Mouse (Mus musculus) hindbrain, embryonic 11.5 days (tissue): ENCODE measurements at regions not wholly inside any gene's neighbourhood (a gene's known extent, or its start where the extent isn't known, plus 50 kb on each side); places are given as distances from the start of the nearest gene placed in this dataset.

Source experiments
- ATAC-seq: fragments of 200-750 bp; cut with Nextera tagmentation; 2 replicates; pipeline ENCODE4 v1.8.0; 2017; ENCODE audit warnings: mild to moderate bottlenecking, moderate TSS enrichment, moderate library complexity; ENCODE audit not compliant: low FRiP score
- DNase-seq: peaks from one replicate; pipeline ENCODE4 v3.0.0-alpha.2; 2015; ENCODE audit warnings: low spot score
- H3K27ac ChIP-seq: fragments of 300-500 bp; sonication (generic); 2 replicates; pipeline ENCODE4 v1.5.1; 2014; ENCODE audit warnings: mild to moderate bottlenecking, low read depth, low read length
- H3K27me3 ChIP-seq: fragments of 300-500 bp; sonication (generic); 2 replicates; pipeline ENCODE4 v1.6.1; 2014; ENCODE audit warnings: mild to moderate bottlenecking, low read length, moderate library complexity, mixed read lengths; ENCODE audit not compliant: control insufficient read depth, insufficient read depth
- H3K36me3 ChIP-seq: fragments of 300-500 bp; sonication (generic); 2 replicates; pipeline ENCODE4 v1.6.1; 2014; ENCODE audit warnings: mild to moderate bottlenecking, low read length, moderate library complexity, mixed read lengths; ENCODE audit not compliant: control insufficient read depth, insufficient read depth
- H3K4me1 ChIP-seq: fragments of 300-500 bp; sonication (generic); replicated peaks from 2 replicates; pipeline ENCODE4 v1.6.1; 2014; ENCODE audit warnings: low read length, mixed read lengths; ENCODE audit not compliant: control insufficient read depth, insufficient read depth
- H3K4me2 ChIP-seq: fragments of 300-500 bp; sonication (generic); replicated peaks from 2 replicates; pipeline ENCODE4 v1.6.1; 2014; ENCODE audit warnings: mild to moderate bottlenecking, low read depth, low read length
- H3K4me3 ChIP-seq: fragments of 300-500 bp; sonication (generic); 2 replicates; pipeline ENCODE4 v1.5.1; 2014; ENCODE audit warnings: low read depth, low read length
- H3K9ac ChIP-seq: fragments of 300-500 bp; sonication (generic); 2 replicates; pipeline ENCODE4 v1.6.1; 2014; ENCODE audit warnings: low read depth, low read length
- H3K9me3 ChIP-seq: fragments of 300-500 bp; sonication (generic); 2 replicates; pipeline ENCODE4 v1.6.1; 2016; ENCODE audit warnings: low read length; ENCODE audit not compliant: control insufficient read depth
- WGBS: fragments of 180-500 bp; shearing (Covaris S2); extraction: QIAGEN DNeasy Blood & Tissue Kit; methylation state at CpG from one replicate; pipeline ENCODE4 v1.1.7; 2014; 5-methylcytosine and 5-hydroxymethylcytosine counted together

- WGBS = 84% methylated on average over 1 of the region's 1 CpGs
- no peak overlapping the region for H3K4me2 ChIP-seq
- ATAC-seq = no peak
- no peaks in the 10 kb centered on the region for H3K36me3 ChIP-seq
- no peak overlapping the region for H3K9ac ChIP-seq
- no peaks in the 10 kb centered on the region for H3K27me3 ChIP-seq
- H3K9me3 ChIP-seq = no peaks in the 10 kb centered on the region
- no peak overlapping the region for H3K4me3 ChIP-seq
- H3K27ac ChIP-seq = no peak overlapping the region
- H3K4me1 ChIP-seq = no peaks in the 10 kb centered on the region
- DNase-seq = no peak
Measured at GRCm38 (mm10) chr3:56863591-56863990, 438.2 kb downstream of the Tm4sf1 start.

GRCm38 (mm10) chr3:56859841-56860240 lies 441.9 kb downstream of the Tm4sf1 start:
- Histone ChIP-seq H3K9ac (no peak overlapping the region), H3K27ac (no peak overlapping the region), H3K27me3 (no peaks in the 10 kb centered on the region), H3K36me3 (no peaks in the 10 kb centered on the region), H3K4me1 (no peaks in the 10 kb centered on the region), H3K4me2 (no peak overlapping the region), H3K4me3 (no peak overlapping the region), H3K9me3 (no peaks in the 10 kb centered on the region)
- 87% methylated on average over 9 of the region's 9 CpGs for WGBS
- no peak for DNase-seq
- no peak; the same call in 1 of the 2 replicates for ATAC-seq

GRCm38 (mm10) chr3:56845462-56845770 lies 456.4 kb downstream of the Tm4sf1 start:
- ATAC-seq (0 out of 2 replicates have a peak, but pooled peaks have one; percentile 33), DNase-seq (no peak)
- WGBS = 86% methylated on average over 1 of the region's 1 CpGs

GRCm38 (mm10) chr3:56844681-56845461 lies 456.9 kb downstream of the Tm4sf1 start:
- Histone ChIP-seq H3K4me3 (no peak overlapping the region), H3K4me1 (no peaks in the 10 kb centered on the region), H3K36me3 (no peaks in the 10 kb centered on the region), H3K27ac (0 out of 2 replicates have a peak overlapping the region, but pooled peaks have one; percentile 30), H3K27me3 (no peaks in the 10 kb centered on the region), H3K9ac (no peak overlapping the region), H3K9me3 (no peaks in the 10 kb centered on the region), H3K4me2 (no peak overlapping the region)
- peak; percentile 34 for DNase-seq
- WGBS = 53% methylated on average over 6 of the region's 6 CpGs
- peak; percentile 94 for ATAC-seq

More at GRCm38 (mm10) chr3:56845462-56845770, 456.4 kb downstream of the Tm4sf1 start:
- Histone ChIP-seq H3K4me1 (no peaks in the 10 kb centered on the region), H3K4me2 (no peak overlapping the region), H3K27me3 (no peaks in the 10 kb centered on the region), H3K4me3 (no peak overlapping the region), H3K36me3 (no peaks in the 10 kb centered on the region), H3K9ac (no peak overlapping the region), H3K27ac (no peak overlapping the region), H3K9me3 (no peaks in the 10 kb centered on the region)

- Histone ChIP-seq H3K9me3 (no peaks in the 10 kb centered on the region), H3K27ac (no peak overlapping the region), H3K4me1 (no peaks in the 10 kb centered on the region), H3K4me3 (no peak overlapping the region), H3K9ac (no peak overlapping the region), H3K36me3 (no peaks in the 10 kb centered on the region), H3K4me2 (no peak overlapping the region), H3K27me3 (no peaks in the 10 kb centered on the region)
- WGBS = 85% methylated on average over 3 of the region's 3 CpGs
- DNase-seq (no peak), ATAC-seq (no peak)
Measured at GRCm38 (mm10) chr3:56837176-56837575, 464.6 kb downstream of the Tm4sf1 start.

GRCm38 (mm10) chr3:56830315-56831097 lies 471.3 kb downstream of the Tm4sf1 start:
- H3K9me3 ChIP-seq = no peaks in the 10 kb centered on the region
- H3K4me1 ChIP-seq = no peaks in the 10 kb centered on the region
- WGBS = 73% methylated on average over 4 of the region's 4 CpGs
- H3K27ac ChIP-seq = no peak overlapping the region
- H3K4me2 ChIP-seq = no peak overlapping the region
- DNase-seq (no peak), ATAC-seq (no peak)
- no peak overlapping the region for H3K9ac ChIP-seq
- no peak overlapping the region for H3K4me3 ChIP-seq
- H3K36me3 ChIP-seq = no peaks in the 10 kb centered on the region
- H3K27me3 ChIP-seq = no peaks in the 10 kb centered on the region

- H3K4me1 ChIP-seq = no peaks in the 10 kb centered on the region
- ATAC-seq (no peak), DNase-seq (no peak)
- H3K9me3 ChIP-seq = no peaks in the 10 kb centered on the region
- WGBS = 92% methylated on average over 4 of the region's 4 CpGs
- H3K27ac ChIP-seq = no peak overlapping the region
- H3K27me3 ChIP-seq = no peaks in the 10 kb centered on the region
- no peak overlapping the region for H3K4me3 ChIP-seq
- no peaks in the 10 kb centered on the region for H3K36me3 ChIP-seq
- H3K4me2 ChIP-seq = no peak overlapping the region
- H3K9ac ChIP-seq = no peak overlapping the region
Measured at GRCm38 (mm10) chr3:56824157-56824556, 477.6 kb downstream of the Tm4sf1 start.

GRCm38 (mm10) chr3:56810548-56811071 lies 491.2 kb downstream of the Tm4sf1 start:
- no peak overlapping the region for H3K4me3 ChIP-seq
- 95% methylated on average over 1 of the region's 1 CpGs for WGBS
- no peak overlapping the region for H3K27ac ChIP-seq
- H3K9me3 ChIP-seq = no peaks in the 10 kb centered on the region
- no peaks in the 10 kb centered on the region for H3K4me1 ChIP-seq
- ATAC-seq (no peak), DNase-seq (no peak)
- no peaks in the 10 kb centered on the region for H3K27me3 ChIP-seq
- no peak overlapping the region for H3K9ac ChIP-seq
- no peak overlapping the region for H3K4me2 ChIP-seq
- no peaks in the 10 kb centered on the region for H3K36me3 ChIP-seq
